Mouse (Mus musculus): ENCODE results near the gene Cpsf4.
"Not testable (repeated sequence)": the region's sequence is repeated elsewhere in the genome, so short reads cannot be mapped to it uniquely, and the experiment has no call there.

Cpsf4 gene

DNA sequence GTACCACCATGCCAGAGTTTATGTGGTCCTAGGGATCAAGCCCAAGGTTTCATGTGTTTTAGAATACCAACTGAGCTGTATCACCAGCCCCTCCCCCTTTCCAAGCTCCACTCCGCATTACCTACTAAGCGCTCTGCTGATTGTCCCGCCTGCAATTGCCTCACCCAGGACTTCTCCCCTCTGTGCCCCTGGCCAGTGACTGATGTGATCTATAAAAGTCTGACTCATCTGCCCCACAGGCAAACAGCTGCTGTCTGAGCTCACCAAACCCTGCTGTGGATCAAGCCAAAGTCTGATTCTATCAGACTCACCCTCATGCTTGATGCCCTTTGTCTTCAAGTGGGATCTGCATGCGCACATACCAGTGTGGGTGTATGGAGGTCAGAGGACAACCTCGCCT lies 55.8 kb downstream of the Cpsf4 start:
- DNase-seq (ENCODE audit: low read depth) = peak; percentile 59

- no peak for DNase-seq (ENCODE audit: low read depth)
Observed at GRCm38 (mm10) chr5:145223395-145223794, 56.4 kb downstream of the Cpsf4 start.

DNA sequence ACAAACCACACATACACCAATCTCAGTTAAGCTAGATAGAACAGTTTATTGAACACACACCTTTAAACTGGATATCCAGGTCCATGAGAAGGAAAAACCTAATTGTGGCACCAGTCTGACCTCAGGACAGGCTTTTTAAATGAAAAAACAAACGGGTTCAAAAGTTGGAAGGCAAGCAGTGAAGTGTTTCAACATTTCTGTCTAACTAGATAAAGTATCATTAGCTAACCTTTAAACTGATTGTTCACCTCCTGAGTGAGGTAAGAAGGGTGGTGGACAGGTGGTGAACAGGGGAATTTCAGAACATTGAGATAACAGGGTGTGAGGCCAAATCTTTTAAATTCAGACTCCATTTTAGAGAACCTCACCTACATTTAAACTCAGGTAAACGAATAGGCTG lies 59.4 kb downstream of the Cpsf4 start:
- no peak for DNase-seq (ENCODE audit: low read depth)

GRCm38 (mm10) chr5:145229283-145229682 lies 62.3 kb downstream of the Cpsf4 start:
- not testable (repeated sequence) for DNase-seq (ENCODE audit: low read depth)

DNA sequence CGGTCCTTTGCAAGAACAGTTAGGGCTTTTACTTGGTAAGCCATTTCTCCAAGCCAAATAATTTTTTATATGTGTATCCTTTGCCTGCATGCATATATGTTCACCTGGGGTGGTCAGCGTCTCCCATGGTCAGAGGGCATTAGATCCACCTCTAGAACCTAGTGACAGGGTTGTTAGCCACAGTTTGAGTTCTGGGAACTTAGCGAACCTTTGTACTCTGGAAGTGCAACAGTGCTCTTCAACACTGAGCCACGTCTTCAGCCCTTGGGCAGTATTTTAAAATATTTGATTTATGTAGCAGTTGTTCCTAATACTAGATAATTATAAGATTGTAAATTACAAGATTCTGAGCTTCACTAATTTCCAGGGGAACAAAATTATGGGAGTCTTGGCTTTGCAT lies 63.6 kb downstream of the Cpsf4 start:
- DNase-seq (ENCODE audit: low read depth) = no peak

GRCm38 (mm10) chr5:145231367-145231871 lies 64.4 kb downstream of the Cpsf4 start, which contains the start of gene Zfp655:
Gene Zfp655 (plus strand): TSS chr5:145231715.
- peak; percentile 96 for DNase-seq (ENCODE audit: low read depth)
